Mouse (Mus musculus) MEL (cell line): ENCODE measurements around the gene Ptgds.

Source experiments
- CTCF ChIP-seq, 3 experiments: IDR thresholded peaks in 2 of 3; conservative IDR thresholded peaks in 1 of 3; 2 replicates each; pipeline ENCODE4 v1.5.1; 2011 to 2012; ENCODE audit warnings: low read length in 3 of 3, low read depth in 2 of 3, mild to moderate bottlenecking in 2 of 3, improper control_type of control experiment in 1 of 3, inconsistent platforms in 1 of 3, mixed read lengths in 1 of 3, moderate library complexity in 1 of 3; ENCODE audit not compliant: control insufficient read depth in 1 of 3, insufficient read depth in 1 of 3, poor library complexity in 1 of 3, severe bottlenecking in 1 of 3
- EP300 ChIP-seq, 2 experiments: IDR thresholded peaks; 2 replicates each; pipeline ENCODE4 v1.6.1; 2011; ENCODE audit warnings: improper control_type of control experiment in 2 of 2, low read length in 2 of 2, low read depth in 1 of 2, mild to moderate bottlenecking in 1 of 2
- ETS1 ChIP-seq: IDR thresholded peaks from 2 replicates; pipeline ENCODE4 v1.6.1; 2012; ENCODE audit warnings: low read depth, mild to moderate bottlenecking, inconsistent platforms, low read length, improper control_type of control experiment, moderate library complexity
- GATA1 ChIP-seq: IDR thresholded peaks from 2 replicates; pipeline ENCODE4 v1.6.1; 2011; ENCODE audit warnings: low read depth, low read length, improper control_type of control experiment
- MAX ChIP-seq: IDR thresholded peaks from 2 replicates; pipeline ENCODE4 v1.6.1; 2011; ENCODE audit warnings: low read length, improper control_type of control experiment
- MEF2A ChIP-seq: IDR thresholded peaks from 2 replicates; pipeline ENCODE4 v1.6.1; 2014; ENCODE audit warnings: low read depth, mild to moderate bottlenecking, inconsistent platforms, low read length, improper control_type of control experiment; ENCODE audit not compliant: poor library complexity, insufficient replicate concordance, severe bottlenecking; ENCODE audit errors: extremely low read depth
- NELFE ChIP-seq: IDR thresholded peaks from 2 replicates; pipeline ENCODE4 v1.6.1; 2011; ENCODE audit warnings: low read depth, low read length, improper control_type of control experiment
- POLR2A ChIP-seq, 2 experiments: IDR thresholded peaks; 2 replicates each; pipeline ENCODE4 v1.6.1; 2011 to 2012; ENCODE audit warnings: low read length in 2 of 2, mild to moderate bottlenecking in 2 of 2, control low read depth in 1 of 2, improper control_type of control experiment in 1 of 2, low read depth in 1 of 2, moderate library complexity in 1 of 2; ENCODE audit not compliant: control insufficient read depth in 1 of 2, insufficient read depth in 1 of 2, poor library complexity in 1 of 2
- POLR2AphosphoS2 ChIP-seq: IDR thresholded peaks from 2 replicates; pipeline ENCODE4 v1.6.1; 2011; ENCODE audit warnings: low read length, improper control_type of control experiment
- TAL1 ChIP-seq: IDR thresholded peaks from 2 replicates; pipeline ENCODE4 v1.6.1; 2012; ENCODE audit warnings: mild to moderate bottlenecking, inconsistent platforms, low read length, moderate library complexity, mixed read lengths
- ZC3H11A ChIP-seq: IDR thresholded peaks from 2 replicates; pipeline ENCODE4 v1.6.1; 2012; ENCODE audit warnings: low read depth, mild to moderate bottlenecking, inconsistent platforms, low read length, improper control_type of control experiment

GRCm38 (mm10) chr2:25423626-25424025, 46.2 kb downstream of the Ptgds start:
- TF ChIP-seq CTCF (IDR thresholded peaks at IDR 0.05 in 2 of 3, conservative IDR thresholded peaks at IDR 0.05 in 1 of 3; ENCODE audit: control insufficient read depth in 1 of 3, insufficient read depth in 1 of 3, low read depth in 2 of 3, low read length in 3 of 3, poor library complexity in 1 of 3, severe bottlenecking in 1 of 3): no peak
- no peak for TF ChIP-seq POLR2AphosphoS2
- TF ChIP-seq MEF2A: no peak
- no peak for TF ChIP-seq NELFE
- TF ChIP-seq TAL1: no peak
- no peak for TF ChIP-seq GATA1
- no peak for TF ChIP-seq POLR2A (IDR thresholded peaks at IDR 0.05; ENCODE audit: control insufficient read depth in 1 of 2, insufficient read depth in 1 of 2, low read depth in 1 of 2, low read length in 2 of 2, poor library complexity in 1 of 2)
- no peak for TF ChIP-seq EP300 (IDR thresholded peaks at IDR 0.05; ENCODE audit: low read depth in 1 of 2, low read length in 2 of 2)
- no peak for TF ChIP-seq MAX
- no peak for TF ChIP-seq ZC3H11A
- no peak for TF ChIP-seq ETS1
